Mouse (Mus musculus): ENCODE results near the gene Cryzl2.

GRCm38 (mm10) chr1:157470761-157471386 is 12.5 kb downstream of the Cryzl2 start:
- TF ChIP-seq CTCF (conservative IDR thresholded peaks at IDR 0.05; ENCODE audit: insufficient read depth, insufficient read length, low read depth, low read length), result no peak
- no peak for TF ChIP-seq POLR2A (IDR thresholded peaks at IDR 0.05; ENCODE audit: low read depth, low read length)

All from kidney, adult 2 months (tissue).